Mouse (Mus musculus): Measurements from ENCODE around the gene Nbdy. TPM values are rescaled to one million over a fixed set of nuclear protein-coding genes. Genes with fewer than 3 reads are reported as not detected.

Gene Nbdy
- 8.7 and 11.5 TPM in 2 replicates for polyA plus RNA-seq (2012; rRNA removed)

DNA sequence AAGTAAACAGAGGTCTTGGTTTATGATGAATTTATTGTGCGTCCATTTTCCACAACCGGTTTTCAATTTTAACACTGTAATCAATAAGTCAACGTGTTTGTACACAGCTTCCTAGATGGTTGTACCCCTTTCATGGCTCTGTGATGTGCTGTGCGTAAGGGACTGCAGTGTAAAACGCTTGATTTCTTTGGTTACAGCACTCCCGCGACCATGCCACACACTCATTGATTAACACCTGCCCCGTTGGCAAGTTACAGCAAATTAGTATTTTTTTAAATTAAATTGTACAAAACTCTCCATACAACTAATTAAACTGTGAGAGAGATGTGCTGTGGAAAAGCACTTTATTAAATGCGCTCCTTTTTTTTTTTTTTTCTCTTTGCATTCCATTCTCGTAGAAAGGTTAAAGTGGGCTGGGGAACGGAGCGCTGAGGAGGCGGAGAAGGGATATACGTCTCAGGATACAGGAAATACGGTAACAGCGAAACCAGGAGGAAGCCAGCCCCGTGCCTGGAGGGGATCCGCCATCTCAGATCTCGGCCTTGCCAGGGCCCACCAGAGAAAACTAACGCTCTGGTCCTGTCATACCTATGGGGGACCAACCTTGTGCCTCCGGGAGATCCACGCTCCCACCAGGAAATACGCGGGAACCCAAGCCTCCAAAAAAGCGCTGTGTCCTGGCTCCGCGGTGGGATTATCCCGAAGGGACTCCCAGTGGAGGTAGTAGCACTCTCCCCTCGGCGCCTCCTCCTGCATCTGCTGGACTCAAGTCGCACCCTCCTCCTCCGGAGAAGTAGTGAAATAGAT lies at the start of gene Nbdy:
TSS of gene Nbdy (plus strand) at position 481 of the 807 bp plus-strand sequence.

DNA sequence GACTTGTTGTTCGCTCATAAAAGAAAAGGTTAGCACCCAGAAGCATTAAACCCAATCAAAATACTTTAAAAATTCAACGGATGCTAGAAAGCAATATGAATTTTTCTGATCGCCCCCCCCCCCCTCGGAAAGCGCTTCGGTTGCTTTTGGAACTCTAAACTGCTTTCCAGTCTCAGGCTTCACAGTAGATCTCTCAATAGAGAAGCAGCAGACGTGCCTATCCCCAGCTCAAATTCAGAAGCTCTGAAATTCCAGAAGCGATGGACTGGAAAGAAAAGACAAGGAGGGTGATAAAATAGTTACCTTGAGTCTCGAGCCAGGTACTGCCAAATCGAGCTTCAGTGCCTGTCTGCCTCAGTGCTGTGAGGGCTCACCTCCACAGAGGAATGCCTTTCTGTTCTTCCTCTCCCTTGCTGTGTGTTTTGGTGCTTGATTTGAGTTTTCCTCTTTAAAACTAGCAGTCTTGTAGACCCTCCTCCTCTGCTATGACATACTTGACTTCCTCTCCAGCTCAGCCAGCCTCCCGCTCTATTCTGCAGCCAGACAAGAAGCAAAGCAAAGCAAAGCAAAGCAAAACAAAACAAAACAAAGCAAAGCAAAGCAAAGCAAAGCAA lies 27.5 kb upstream of the Nbdy start, which contains the start of gene Kctd12b:
TSS of gene Kctd12b (minus strand) at position 610 of the 614 bp plus-strand sequence.

Other genes with a start within 250 kb of the Nbdy start
- 21.3 and 22.5 TPM in 2 replicates for gene Ubqln2, start 225.4 kb upstream of the Nbdy start, polyA plus RNA-seq (2012; rRNA removed)
- gene Cypt3, start 165.0 kb upstream of the Nbdy start, polyA plus RNA-seq (2012; rRNA removed) = not detected in 2 replicates
- gene Kctd12b, start 27.2 kb upstream of the Nbdy start, polyA plus RNA-seq (2012; rRNA removed) = 0.12 and 0.48 TPM in 2 replicates
- 0.05 and 0.46 TPM in 2 replicates for gene Spin2c, start 108.6 kb downstream of the Nbdy start, polyA plus RNA-seq (2012; rRNA removed)